Mouse (Mus musculus) limb, embryonic 11.5 days (tissue): Measurements from ENCODE around the gene Qrfpr. TPM values are rescaled to one million over a fixed set of nuclear protein-coding genes. Genes with fewer than 3 reads are reported as not detected.
A peak's percentile ranks its signal among the peaks of the same experiment; 100 is the strongest.

Experiments used
- ATAC-seq: fragments of 200-750 bp; cut with Nextera tagmentation; 2 replicates; pipeline ENCODE4 v1.8.0; 2017; ENCODE audit warnings: low read depth; ENCODE audit not compliant: insufficient number of reproducible peaks, low FRiP score, low TSS enrichment
- DNase-seq: peaks from one replicate; pipeline ENCODE4 v3.0.0-alpha.2; 2015; ENCODE audit warnings: low spot score
- H3K27ac ChIP-seq: fragments of 300-500 bp; sonication (generic); replicated peaks from 2 replicates; pipeline ENCODE4 v1.5.1; 2014; ENCODE audit warnings: low read depth, mild to moderate bottlenecking, low read length
- H3K27me3 ChIP-seq: fragments of 300-500 bp; sonication (generic); 2 replicates; pipeline ENCODE4 v1.6.1; 2014; ENCODE audit warnings: mild to moderate bottlenecking, low read length, mixed read lengths; ENCODE audit not compliant: control insufficient read depth, insufficient read depth
- H3K36me3 ChIP-seq: fragments of 300-500 bp; sonication (generic); 2 replicates; pipeline ENCODE4 v1.6.1; 2014; ENCODE audit warnings: mild to moderate bottlenecking, low read length, moderate library complexity, mixed read lengths; ENCODE audit not compliant: control insufficient read depth, insufficient read depth
- H3K4me1 ChIP-seq: fragments of 300-500 bp; sonication (generic); 2 replicates; pipeline ENCODE4 v1.6.1; 2014; ENCODE audit warnings: low read length, mixed read lengths; ENCODE audit not compliant: control insufficient read depth, insufficient read depth
- H3K4me2 ChIP-seq: fragments of 300-500 bp; sonication (generic); 2 replicates; pipeline ENCODE4 v1.6.1; 2014; ENCODE audit warnings: low read depth, mild to moderate bottlenecking, moderate library complexity; ENCODE audit not compliant: severe bottlenecking
- H3K4me3 ChIP-seq: fragments of 300-500 bp; sonication (generic); 2 replicates; pipeline ENCODE4 v1.5.1; 2014; ENCODE audit warnings: low read depth, low read length
- H3K9ac ChIP-seq: fragments of 300-500 bp; sonication (generic); 2 replicates; pipeline ENCODE4 v1.6.1; 2014; ENCODE audit warnings: mild to moderate bottlenecking, low read length
- H3K9me3 ChIP-seq: fragments of 300-500 bp; sonication (generic); 2 replicates; pipeline ENCODE4 v1.6.1; 2016; ENCODE audit warnings: low read length; ENCODE audit not compliant: control insufficient read depth
- WGBS: fragments of 180-500 bp; shearing (Covaris S2); extraction: QIAGEN DNeasy Blood & Tissue Kit; methylation state at CpG from one replicate; pipeline ENCODE4 v1.1.7; 2014; 5-methylcytosine and 5-hydroxymethylcytosine counted together
- polyA plus RNA-seq: library from polyadenylated mRNA; unstranded; fragments of >200 nt; fragmentation: Nextera tagmentation; extraction: Ambion mirVana; gene quantifications from 2 replicates; pipeline ENCODE4 v1.2.1, GENCODE M21; 2014

The Qrfpr gene
- polyA plus RNA-seq: not detected in 2 replicates

DNA sequence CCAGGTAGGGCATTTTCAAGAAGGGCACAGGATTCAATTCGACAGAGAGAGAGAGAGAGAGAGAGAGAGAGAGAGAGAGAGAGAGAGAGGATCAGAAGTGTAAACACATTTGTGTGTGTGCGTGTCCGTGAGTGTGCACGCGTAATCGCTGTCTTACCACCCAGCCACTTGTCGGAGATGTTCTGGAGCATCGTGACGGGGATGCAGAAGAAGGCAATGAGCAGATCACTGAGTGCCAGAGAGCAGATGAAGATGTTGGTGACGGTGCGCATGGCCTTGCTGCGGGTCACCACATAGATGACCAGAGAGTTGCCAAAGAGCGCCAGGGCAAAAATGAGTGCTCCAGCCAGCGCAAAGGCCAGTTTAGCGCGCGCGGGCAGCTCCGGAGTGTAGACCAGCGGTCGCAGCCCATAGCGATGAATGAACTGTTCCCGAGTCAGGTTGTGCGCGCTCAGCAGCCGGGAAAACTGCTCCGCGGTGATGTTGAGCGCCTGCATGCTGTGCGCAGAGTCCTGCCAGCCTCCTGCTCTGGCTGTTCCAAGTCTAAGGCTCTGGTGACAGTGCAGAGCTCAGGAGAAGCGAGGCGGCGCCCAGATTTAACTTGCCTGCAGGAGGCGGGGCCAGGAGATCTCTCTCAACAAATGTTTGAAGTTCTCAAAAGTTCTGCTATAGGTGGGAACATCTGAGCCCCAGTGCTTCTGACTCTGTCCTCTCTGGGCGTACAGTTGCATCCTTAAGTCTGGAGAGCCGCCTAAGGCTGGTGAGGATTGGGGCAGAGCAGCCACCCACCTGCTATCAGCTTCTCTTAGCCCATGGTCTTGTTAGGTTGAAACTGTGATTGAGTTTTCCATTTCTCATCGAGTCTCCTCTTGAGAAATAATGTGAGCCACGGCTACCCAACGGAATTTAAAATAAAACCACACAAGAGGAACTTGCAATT lies at the start of gene Qrfpr:
Qrfpr (minus strand) TSS at position 571 of the 940 bp plus-strand sequence.
- H3K4me2 ChIP-seq: peak within 1 kb of the TSS; percentile 52
- WGBS: 12% methylated on average over 39 of the region's 39 CpGs
- 0 out of 2 replicates have a peak, but pooled peaks cover 6% of the 10 kb centered on the region for H3K27me3 ChIP-seq
- peak; percentile 59 for DNase-seq
- no peaks in the 10 kb centered on the region for H3K9me3 ChIP-seq
- no peak within 1 kb of the TSS for H3K9ac ChIP-seq
- H3K27ac ChIP-seq: no peak within 1 kb of the TSS
- H3K36me3 ChIP-seq: no peaks in the 10 kb centered on the region
- H3K4me3 ChIP-seq: peak within 1 kb of the TSS; percentile 26
- no peaks in the 10 kb centered on the region for H3K4me1 ChIP-seq
- ATAC-seq: no peak

DNA sequence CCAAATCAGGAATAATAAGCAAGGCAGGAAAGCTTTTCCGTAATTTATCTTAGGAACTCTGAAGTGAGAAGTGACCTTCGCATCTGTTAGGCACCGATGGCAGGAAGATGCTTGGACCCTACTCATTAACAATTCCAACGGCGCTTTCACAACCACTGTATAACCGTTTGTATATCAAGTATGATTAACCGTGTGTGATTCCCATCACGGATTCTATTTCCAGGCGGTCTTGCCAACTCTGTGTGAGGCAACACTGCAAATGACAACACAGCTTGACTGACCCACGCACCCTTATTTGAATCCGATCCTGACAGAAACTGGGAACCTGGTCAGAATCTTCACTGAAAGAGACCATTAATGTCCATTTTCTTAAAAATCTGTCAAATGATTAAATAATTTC lies 41.8 kb upstream of the Qrfpr start:
- no peak overlapping the region for H3K27ac ChIP-seq
- no peaks in the 10 kb centered on the region for H3K9me3 ChIP-seq
- DNase-seq (no peak), ATAC-seq (no peak)
- no peak overlapping the region for H3K4me2 ChIP-seq
- no peak overlapping the region for H3K4me3 ChIP-seq
- H3K36me3 ChIP-seq: no peaks in the 10 kb centered on the region
- no peaks in the 10 kb centered on the region for H3K27me3 ChIP-seq
- 92% methylated on average over 11 of the region's 11 CpGs for WGBS
- no peaks in the 10 kb centered on the region for H3K4me1 ChIP-seq
- no peak overlapping the region for H3K9ac ChIP-seq

DNA sequence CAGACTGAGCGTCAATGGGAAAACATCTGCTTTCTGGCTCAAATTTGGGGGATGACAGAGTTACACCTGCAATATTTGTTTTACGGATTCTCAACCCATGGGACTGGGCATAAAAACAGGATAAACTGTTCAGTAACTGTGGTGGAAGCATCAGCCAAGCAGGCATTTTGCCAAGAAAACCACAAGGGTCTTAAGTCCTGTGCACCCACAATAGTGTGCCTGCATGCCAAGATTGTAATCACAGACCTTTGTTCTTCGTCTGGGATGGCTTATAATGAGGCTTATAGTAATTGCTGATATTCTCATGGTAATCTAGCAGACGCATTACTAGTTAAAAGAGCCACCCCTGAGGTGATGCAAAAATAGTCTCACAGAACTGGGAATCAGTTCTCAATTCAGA lies 41.2 kb upstream of the Qrfpr start:
- H3K27ac ChIP-seq: no peak overlapping the region
- no peak for DNase-seq
- ATAC-seq: no peak
- H3K9ac ChIP-seq: no peak overlapping the region
- no peak overlapping the region for H3K4me3 ChIP-seq
- 84% methylated on average over 4 of the region's 4 CpGs for WGBS
- no peaks in the 10 kb centered on the region for H3K9me3 ChIP-seq
- H3K27me3 ChIP-seq: no peaks in the 10 kb centered on the region
- H3K36me3 ChIP-seq: no peaks in the 10 kb centered on the region
- H3K4me1 ChIP-seq: no peaks in the 10 kb centered on the region
- H3K4me2 ChIP-seq: no peak overlapping the region

DNA sequence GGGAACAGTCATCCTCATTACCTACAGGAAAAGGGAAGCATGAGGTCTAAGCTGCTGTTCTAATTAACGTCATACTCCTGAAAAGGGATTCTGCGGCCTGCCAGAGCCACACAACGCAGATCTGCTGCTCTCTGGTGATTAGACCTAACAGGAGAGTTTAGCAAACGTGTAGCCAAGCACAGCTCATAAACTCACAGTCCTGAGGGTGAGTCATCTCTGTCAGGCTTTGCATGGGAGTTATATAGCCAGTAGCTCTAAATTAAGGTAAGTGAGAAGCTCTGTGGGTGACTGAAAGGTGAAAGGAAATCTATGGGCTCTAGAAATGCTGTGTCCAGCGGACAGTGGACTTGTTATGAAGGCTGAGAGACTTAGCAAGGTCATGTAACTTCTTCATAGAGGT lies 28.5 kb upstream of the Qrfpr start:
- Histone ChIP-seq H3K27me3 (no peaks in the 10 kb centered on the region), H3K4me2 (no peak overlapping the region), H3K9ac (no peak overlapping the region), H3K27ac (no peak overlapping the region), H3K36me3 (no peaks in the 10 kb centered on the region), H3K4me3 (no peak overlapping the region), H3K9me3 (no peaks in the 10 kb centered on the region), H3K4me1 (no peaks in the 10 kb centered on the region)
- ATAC-seq: no peak
- WGBS: 33% methylated on average over 5 of the region's 5 CpGs
- no peak for DNase-seq

DNA sequence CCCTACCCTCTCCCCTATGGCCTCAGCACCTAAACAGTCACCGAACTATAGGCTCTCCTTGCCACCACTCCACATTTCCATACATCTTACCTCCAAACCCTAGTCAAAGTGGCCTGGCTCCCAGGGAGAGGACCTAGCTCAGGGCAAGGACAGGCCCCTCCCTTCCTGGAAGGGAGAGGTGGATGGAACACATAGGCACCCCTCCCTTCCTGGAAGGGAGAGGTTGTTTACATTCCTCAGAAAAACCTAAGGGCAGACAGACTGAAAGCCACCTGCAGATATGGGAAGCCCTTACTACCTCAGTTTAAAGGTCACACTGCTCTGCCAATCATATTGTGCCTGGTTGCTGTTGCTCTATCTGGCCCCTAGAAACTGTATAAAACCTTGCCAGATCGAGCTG lies 26.3 kb upstream of the Qrfpr start:
- DNase-seq: no peak
- Histone ChIP-seq H3K4me3 (no peak overlapping the region), H3K4me2 (no peak overlapping the region), H3K9me3 (no peaks in the 10 kb centered on the region), H3K9ac (no peak overlapping the region), H3K27ac (no peak overlapping the region), H3K36me3 (no peaks in the 10 kb centered on the region), H3K4me1 (no peaks in the 10 kb centered on the region), H3K27me3 (no peaks in the 10 kb centered on the region)
- ATAC-seq: no peak
- 86% methylated on average over 2 of the region's 2 CpGs for whole genome bisulfite sequencing

DNA sequence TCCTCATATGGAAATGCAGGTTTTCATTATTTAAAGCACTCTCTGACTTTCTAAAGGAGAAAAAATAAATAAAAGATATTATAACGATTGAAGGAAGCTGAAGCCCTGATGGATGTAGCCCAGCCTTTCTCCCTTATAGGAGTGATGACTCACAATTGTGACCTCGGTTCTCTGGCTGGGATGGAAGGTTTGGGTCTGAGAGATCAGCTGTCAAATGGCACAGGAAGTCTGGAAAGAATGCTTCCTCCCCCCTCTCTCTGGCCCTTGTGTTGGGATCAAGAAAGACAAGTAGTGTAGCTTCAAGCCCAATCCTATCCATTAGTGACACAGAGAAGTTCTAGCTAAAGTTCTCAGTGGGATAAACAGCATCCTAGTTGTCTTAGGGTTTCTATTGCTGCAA lies 7.8 kb upstream of the Qrfpr start:
- whole genome bisulfite sequencing: 63% methylated on average over 2 of the region's 2 CpGs
- H3K9ac ChIP-seq: no peak overlapping the region
- ATAC-seq (no peak), DNase-seq (no peak)
- no peak overlapping the region for H3K4me2 ChIP-seq
- H3K27ac ChIP-seq: no peak overlapping the region
- H3K4me1 ChIP-seq: no peaks in the 10 kb centered on the region
- no peaks in the 10 kb centered on the region for H3K27me3 ChIP-seq
- H3K4me3 ChIP-seq: no peak overlapping the region
- no peaks in the 10 kb centered on the region for H3K9me3 ChIP-seq
- H3K36me3 ChIP-seq: no peaks in the 10 kb centered on the region

DNA sequence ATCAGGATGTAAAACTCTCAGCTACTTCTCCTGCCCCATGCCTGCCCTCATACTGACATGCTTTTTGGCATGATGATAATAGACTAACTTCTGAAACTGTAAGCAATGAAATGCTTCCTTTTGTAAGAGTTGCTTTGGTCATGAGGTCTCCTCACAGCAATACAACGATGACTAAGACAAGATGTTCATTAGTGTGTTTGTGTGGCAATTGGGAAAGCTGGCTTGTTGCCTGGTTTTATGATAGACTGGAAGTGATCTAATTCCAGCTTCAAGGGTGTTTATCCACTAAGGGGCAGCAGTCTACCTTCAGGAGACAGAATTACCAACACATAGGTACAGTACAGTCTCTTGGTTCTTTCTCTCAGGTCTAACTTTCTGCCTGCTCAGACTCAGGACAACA lies 5.1 kb upstream of the Qrfpr start:
- WGBS: 92% methylated on average over 1 of the region's 1 CpGs
- Histone ChIP-seq H3K4me3 (no peak overlapping the region), H3K27me3 (0 out of 2 replicates have a peak, but pooled peaks cover 2% of the 10 kb centered on the region)

DNA sequence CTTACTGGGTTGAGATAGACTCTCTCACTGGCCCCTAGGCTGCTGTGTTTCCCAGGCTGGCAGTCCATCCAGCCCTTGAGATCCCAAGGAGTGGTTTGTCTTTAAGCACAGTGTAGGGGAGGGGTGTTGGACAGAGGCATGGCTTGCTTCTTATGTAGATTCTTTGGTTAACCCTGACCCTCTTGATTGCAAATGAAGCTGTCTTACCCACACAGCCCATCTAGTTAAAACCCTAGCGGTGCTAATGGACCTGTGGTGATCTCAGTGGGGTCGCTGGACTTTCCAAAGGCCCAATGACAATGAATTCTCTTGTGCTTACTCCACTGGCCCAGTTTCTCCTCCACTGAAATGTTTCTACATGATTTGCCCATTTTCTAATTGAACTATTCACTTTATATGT lies 1.2 kb upstream of the Qrfpr start:
- Histone ChIP-seq H3K27me3 (0 out of 2 replicates have a peak, but pooled peaks cover 6% of the 10 kb centered on the region), H3K4me2 (no peak overlapping the region), H3K4me3 (no peak overlapping the region), H3K36me3 (no peaks in the 10 kb centered on the region), H3K9me3 (no peaks in the 10 kb centered on the region), H3K27ac (no peak overlapping the region), H3K4me1 (no peaks in the 10 kb centered on the region), H3K9ac (no peak overlapping the region)
- ATAC-seq (no peak), DNase-seq (no peak)
- 13% methylated on average over 2 of the region's 2 CpGs for WGBS

More for the DNA sequence above, 5.1 kb upstream of the Qrfpr start:
- Histone ChIP-seq H3K9me3 (no peaks in the 10 kb centered on the region), H3K4me1 (no peaks in the 10 kb centered on the region), H3K9ac (no peak overlapping the region), H3K27ac (no peak overlapping the region), H3K36me3 (no peaks in the 10 kb centered on the region), H3K4me2 (no peak overlapping the region)
- DNase-seq: no peak
- ATAC-seq: no peak
